Mouse (Mus musculus) midbrain, embryonic 16.5 days (tissue): ENCODE results near the gene Tbck. TPM values are rescaled to one million over a fixed set of nuclear protein-coding genes. Genes with fewer than 3 reads are reported as not detected.

Experiments used
- ATAC-seq: fragments of 200-750 bp; cut with Nextera tagmentation; 2 replicates; pipeline ENCODE4 v1.8.0; 2017; ENCODE audit warnings: moderate TSS enrichment
- H3K27ac ChIP-seq: fragments of 300-500 bp; sonication (generic); 2 replicates; pipeline ENCODE4 v1.5.1; 2014; ENCODE audit warnings: mild to moderate bottlenecking, low read length, mixed read lengths
- H3K27me3 ChIP-seq: fragments of 300-500 bp; sonication (generic); 2 replicates; pipeline ENCODE4 v1.6.1; 2014; ENCODE audit warnings: low read depth, low read length, mixed read lengths; ENCODE audit not compliant: control insufficient read depth, insufficient read depth
- H3K36me3 ChIP-seq: fragments of 300-500 bp; sonication (generic); 2 replicates; pipeline ENCODE4 v1.6.1; 2014; ENCODE audit warnings: mild to moderate bottlenecking, low read length, moderate library complexity, mixed read lengths; ENCODE audit not compliant: control insufficient read depth, insufficient read depth
- H3K4me1 ChIP-seq: fragments of 300-500 bp; sonication (generic); 2 replicates; pipeline ENCODE4 v1.6.1; 2014; ENCODE audit warnings: mild to moderate bottlenecking, low read length, mixed read lengths; ENCODE audit not compliant: control insufficient read depth, insufficient read depth
- H3K4me2 ChIP-seq: fragments of 300-500 bp; sonication (generic); 2 replicates; pipeline ENCODE4 v1.6.1; 2014; ENCODE audit warnings: mild to moderate bottlenecking, low read length, mixed read lengths
- H3K4me3 ChIP-seq: fragments of 300-500 bp; sonication (generic); 2 replicates; pipeline ENCODE4 v1.5.1; 2014; ENCODE audit warnings: low read depth, mild to moderate bottlenecking, low read length, moderate library complexity, mixed read lengths
- H3K9ac ChIP-seq: fragments of 300-500 bp; sonication (generic); 2 replicates; pipeline ENCODE4 v1.6.1; 2014; ENCODE audit warnings: low read depth, low read length, mixed read lengths
- H3K9me3 ChIP-seq: fragments of 300-500 bp; sonication (generic); replicated peaks from 2 replicates; pipeline ENCODE4 v1.6.1; 2014; ENCODE audit warnings: mild to moderate bottlenecking, low read length, mixed read lengths; ENCODE audit not compliant: control insufficient read depth, poor library complexity, severe bottlenecking
- WGBS: fragments of 180-500 bp; shearing (Covaris S2); extraction: QIAGEN DNeasy Blood & Tissue Kit; methylation state at CpG from one replicate; pipeline ENCODE4 v1.1.7; 2014; 5-methylcytosine and 5-hydroxymethylcytosine counted together
- polyA plus RNA-seq: library from polyadenylated mRNA; unstranded; fragments of >200 nt; fragmentation: Nextera tagmentation; extraction: Ambion mirVana; gene quantifications from 2 replicates; pipeline ENCODE4 v1.2.1, GENCODE M21; 2015

The Tbck gene
- polyA plus RNA-seq, 1 experiment from 2014 or later: 33.6 TPM

DNA sequence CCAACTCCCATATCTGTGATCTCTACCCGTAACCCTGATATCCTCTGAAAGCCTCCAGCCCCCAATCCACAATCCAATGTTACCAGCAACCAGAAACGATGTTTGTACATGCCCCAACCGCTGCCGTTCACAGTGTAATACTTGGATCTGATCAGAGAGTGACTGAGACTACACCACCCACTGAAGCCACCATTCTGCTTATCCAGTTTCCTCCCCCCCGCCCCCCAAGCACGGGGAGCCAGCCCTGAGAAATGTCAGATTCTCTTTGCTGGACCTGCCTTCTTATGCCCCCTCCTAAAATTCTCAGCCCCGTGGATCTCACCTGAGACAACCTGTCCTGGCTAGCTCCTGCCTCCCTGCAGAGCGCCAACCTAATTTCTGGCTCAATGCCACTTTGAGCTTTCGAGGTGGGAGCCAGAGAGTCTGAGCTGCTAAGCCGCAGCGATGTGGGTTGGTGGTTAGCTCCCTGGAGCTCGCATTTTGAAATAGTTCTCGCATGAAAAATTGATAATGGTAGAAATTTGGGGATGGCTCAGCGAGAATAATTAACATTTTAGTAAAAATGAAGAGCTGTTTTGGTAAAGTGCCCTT is 180.5 kb downstream of the Tbck start:
- no peaks in the 10 kb centered on the region for H3K36me3 ChIP-seq
- 72% methylated on average over 14 of the region's 14 CpGs for WGBS

DNA sequence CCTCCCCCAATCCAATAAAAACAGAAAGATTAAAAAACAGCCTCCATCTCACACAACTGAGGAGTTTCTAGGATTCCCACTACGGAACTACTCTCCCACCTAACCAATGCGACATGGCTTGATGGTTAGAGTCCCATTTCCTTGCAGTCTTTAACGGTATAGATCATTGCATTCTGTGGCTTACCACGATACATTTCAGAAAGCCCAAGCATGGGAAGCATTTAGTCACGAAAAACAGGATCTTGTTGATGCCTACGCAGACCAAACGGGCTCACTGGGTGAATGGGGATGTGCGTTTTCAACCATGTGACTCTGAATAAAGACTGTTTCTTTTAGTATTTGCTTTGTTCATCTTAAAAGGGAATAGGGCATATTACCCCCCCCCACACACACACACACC is 181.0 kb downstream of the Tbck start:
- Histone ChIP-seq H3K27me3 (no peaks in the 10 kb centered on the region), H3K4me2 (no peak overlapping the region), H3K36me3 (no peaks in the 10 kb centered on the region), H3K9me3 (no peaks in the 10 kb centered on the region), H3K4me1 (peaks cover 3% of the 10 kb centered on the region; the same call in 1 of the 2 replicates), H3K9ac (no peak overlapping the region), H3K27ac (no peak overlapping the region), H3K4me3 (no peak overlapping the region)
- no peak for ATAC-seq
- 87% methylated on average over 8 of the region's 8 CpGs for WGBS

More for the DNA sequence above, 180.5 kb downstream of the Tbck start:
- Histone ChIP-seq H3K4me2 (no peak overlapping the region), H3K27ac (no peak overlapping the region), H3K9me3 (no peaks in the 10 kb centered on the region), H3K27me3 (no peaks in the 10 kb centered on the region), H3K4me3 (no peak overlapping the region), H3K4me1 (peaks cover 3% of the 10 kb centered on the region; the same call in 1 of the 2 replicates), H3K9ac (no peak overlapping the region)
- ATAC-seq: 0 out of 2 replicates have a peak, but pooled peaks have one; percentile 49

- Histone ChIP-seq H3K4me1 (peaks cover 3% of the 10 kb centered on the region; the same call in 1 of the 2 replicates), H3K36me3 (no peaks in the 10 kb centered on the region), H3K4me2 (no peak overlapping the region), H3K4me3 (no peak overlapping the region), H3K27me3 (no peaks in the 10 kb centered on the region), H3K27ac (no peak overlapping the region), H3K9me3 (no peaks in the 10 kb centered on the region), H3K9ac (no peak overlapping the region)
- WGBS: 96% methylated on average over 4 of the region's 4 CpGs
- no peak for ATAC-seq
Observed at GRCm38 (mm10) chr3:132865596-132865995, 181.7 kb downstream of the Tbck start.

DNA sequence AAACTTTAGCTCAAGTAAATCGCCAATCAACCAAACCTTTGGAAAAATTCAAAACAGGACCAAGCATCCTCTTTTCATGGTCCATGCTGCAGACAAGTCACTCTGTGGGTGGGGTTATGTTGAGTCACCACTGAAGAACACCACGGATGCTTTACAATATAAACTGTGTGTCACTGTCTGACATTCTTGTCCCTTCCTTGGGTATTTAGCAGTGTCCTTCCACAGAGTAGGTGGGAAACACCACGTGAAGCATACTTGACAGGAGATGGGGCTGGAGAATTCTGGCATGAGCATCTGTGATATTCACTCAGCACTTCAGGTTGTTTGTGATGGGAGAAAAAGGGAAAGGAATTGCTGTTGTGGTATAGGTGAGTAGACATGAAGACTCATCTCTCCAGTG is 183.0 kb downstream of the Tbck start:
- H3K4me1 ChIP-seq: peaks cover 3% of the 10 kb centered on the region; the same call in 1 of the 2 replicates
- no peak overlapping the region for H3K27ac ChIP-seq
- H3K36me3 ChIP-seq: no peaks in the 10 kb centered on the region
- ATAC-seq: no peak
- no peaks in the 10 kb centered on the region for H3K9me3 ChIP-seq
- H3K4me2 ChIP-seq: no peak overlapping the region
- WGBS: 91% methylated on average over 3 of the region's 3 CpGs
- no peak overlapping the region for H3K9ac ChIP-seq
- no peaks in the 10 kb centered on the region for H3K27me3 ChIP-seq
- no peak overlapping the region for H3K4me3 ChIP-seq

- WGBS: 79% methylated on average over 2 of the region's 2 CpGs
- H3K27me3 ChIP-seq: no peaks in the 10 kb centered on the region
- ATAC-seq: no peak
Observed at GRCm38 (mm10) chr3:132868838-132869237, 184.9 kb downstream of the Tbck start.

GRCm38 (mm10) chr3:132870079-132870478 is 186.1 kb downstream of the Tbck start:
- no peaks in the 10 kb centered on the region for H3K9me3 ChIP-seq
- no peaks in the 10 kb centered on the region for H3K36me3 ChIP-seq
- no peak overlapping the region for H3K9ac ChIP-seq
- no peak for ATAC-seq
- H3K4me3 ChIP-seq: no peak overlapping the region
- no peak overlapping the region for H3K27ac ChIP-seq
- H3K4me1 ChIP-seq: no peaks in the 10 kb centered on the region
- no peak overlapping the region for H3K4me2 ChIP-seq
- WGBS: 58% methylated on average over 6 of the region's 6 CpGs
- no peaks in the 10 kb centered on the region for H3K27me3 ChIP-seq

More at GRCm38 (mm10) chr3:132868838-132869237, 184.9 kb downstream of the Tbck start:
- H3K36me3 ChIP-seq: no peaks in the 10 kb centered on the region
- peaks cover 3% of the 10 kb centered on the region; the same call in 1 of the 2 replicates for H3K4me1 ChIP-seq
- no peaks in the 10 kb centered on the region for H3K9me3 ChIP-seq
- H3K4me2 ChIP-seq: no peak overlapping the region
- H3K9ac ChIP-seq: no peak overlapping the region
- H3K27ac ChIP-seq: no peak overlapping the region
- no peak overlapping the region for H3K4me3 ChIP-seq

GRCm38 (mm10) chr3:132871318-132871904 is 187.5 kb downstream of the Tbck start:
- ATAC-seq: no peak
- no peak overlapping the region for H3K9ac ChIP-seq
- no peak overlapping the region for H3K4me2 ChIP-seq
- H3K4me3 ChIP-seq: no peak overlapping the region
- no peaks in the 10 kb centered on the region for H3K36me3 ChIP-seq
- H3K27me3 ChIP-seq: no peaks in the 10 kb centered on the region
- H3K27ac ChIP-seq: no peak overlapping the region
- 88% methylated on average over 9 of the region's 9 CpGs for WGBS
- no peaks in the 10 kb centered on the region for H3K4me1 ChIP-seq
- no peaks in the 10 kb centered on the region for H3K9me3 ChIP-seq

DNA sequence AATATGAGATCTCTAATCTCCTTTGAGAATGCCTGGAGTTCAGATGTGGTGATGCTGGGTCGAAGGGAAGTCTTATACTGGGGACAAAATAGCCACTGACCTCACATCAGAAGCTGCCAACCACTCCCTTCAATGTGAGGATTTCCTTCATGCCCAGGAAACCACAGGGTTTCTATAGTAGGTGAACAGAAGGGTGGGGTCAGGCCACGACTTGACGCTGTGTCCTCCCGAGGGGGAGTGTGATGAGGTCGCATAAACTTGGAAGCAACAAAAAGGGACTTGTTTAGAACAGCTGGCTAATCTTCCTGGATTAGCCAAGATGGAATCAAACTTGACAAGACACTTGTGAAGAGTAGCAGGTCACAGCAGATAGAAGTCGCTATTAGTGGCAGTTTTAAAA is 189.3 kb downstream of the Tbck start:
- no peak overlapping the region for H3K4me3 ChIP-seq
- ATAC-seq: no peak
- H3K27me3 ChIP-seq: no peaks in the 10 kb centered on the region
- H3K9me3 ChIP-seq: no peaks in the 10 kb centered on the region
- no peak overlapping the region for H3K4me2 ChIP-seq
- H3K27ac ChIP-seq: no peak overlapping the region
- H3K36me3 ChIP-seq: no peaks in the 10 kb centered on the region
- no peak overlapping the region for H3K9ac ChIP-seq
- WGBS: 38% methylated on average over 6 of the region's 6 CpGs
- no peaks in the 10 kb centered on the region for H3K4me1 ChIP-seq

DNA sequence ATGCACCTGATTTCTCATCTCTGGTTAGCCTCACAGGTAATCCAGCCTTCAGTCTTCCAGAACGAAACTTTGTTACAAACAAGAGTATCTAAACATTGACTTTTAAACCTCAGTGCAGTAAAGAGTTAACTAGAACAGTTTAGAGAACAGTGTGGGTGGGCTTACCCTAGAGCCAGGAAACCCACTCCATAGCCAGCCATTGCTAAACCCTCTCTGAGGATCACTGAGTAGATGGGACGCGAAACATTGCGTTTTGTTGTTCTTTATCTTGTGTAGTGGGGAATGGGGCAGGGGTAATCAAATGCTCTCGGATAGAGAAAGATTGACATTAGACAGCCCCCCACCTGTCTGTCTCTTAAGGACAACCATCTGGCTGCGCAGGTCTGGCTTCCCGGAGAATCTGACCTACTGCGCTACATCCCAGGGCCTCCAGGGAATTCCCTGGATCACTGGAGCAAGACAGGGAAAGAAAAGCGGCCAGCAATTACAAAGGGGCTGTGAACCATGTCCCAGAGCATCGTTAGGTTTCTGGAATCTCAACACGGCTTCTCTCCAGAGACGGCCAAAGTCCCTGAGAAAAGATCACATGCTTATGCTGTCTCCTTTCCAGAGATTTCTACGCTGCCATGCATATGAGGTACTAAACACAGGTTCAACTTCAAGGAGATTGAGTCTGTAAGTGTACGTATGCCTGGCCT is 192.2 kb downstream of the Tbck start:
- ATAC-seq: no peak
- H3K4me3 ChIP-seq: no peak overlapping the region
- H3K4me1 ChIP-seq: 0 out of 2 replicates have a peak, but pooled peaks cover 2% of the 10 kb centered on the region
- H3K9ac ChIP-seq: no peak overlapping the region
- no peak overlapping the region for H3K4me2 ChIP-seq
- no peaks in the 10 kb centered on the region for H3K9me3 ChIP-seq
- no peaks in the 10 kb centered on the region for H3K36me3 ChIP-seq
- no peak overlapping the region for H3K27ac ChIP-seq
- 43% methylated on average over 14 of the region's 14 CpGs for WGBS
- no peaks in the 10 kb centered on the region for H3K27me3 ChIP-seq
